Mouse (Mus musculus): ENCODE results near the gene Ube4b.

The Ube4b gene

DNA sequence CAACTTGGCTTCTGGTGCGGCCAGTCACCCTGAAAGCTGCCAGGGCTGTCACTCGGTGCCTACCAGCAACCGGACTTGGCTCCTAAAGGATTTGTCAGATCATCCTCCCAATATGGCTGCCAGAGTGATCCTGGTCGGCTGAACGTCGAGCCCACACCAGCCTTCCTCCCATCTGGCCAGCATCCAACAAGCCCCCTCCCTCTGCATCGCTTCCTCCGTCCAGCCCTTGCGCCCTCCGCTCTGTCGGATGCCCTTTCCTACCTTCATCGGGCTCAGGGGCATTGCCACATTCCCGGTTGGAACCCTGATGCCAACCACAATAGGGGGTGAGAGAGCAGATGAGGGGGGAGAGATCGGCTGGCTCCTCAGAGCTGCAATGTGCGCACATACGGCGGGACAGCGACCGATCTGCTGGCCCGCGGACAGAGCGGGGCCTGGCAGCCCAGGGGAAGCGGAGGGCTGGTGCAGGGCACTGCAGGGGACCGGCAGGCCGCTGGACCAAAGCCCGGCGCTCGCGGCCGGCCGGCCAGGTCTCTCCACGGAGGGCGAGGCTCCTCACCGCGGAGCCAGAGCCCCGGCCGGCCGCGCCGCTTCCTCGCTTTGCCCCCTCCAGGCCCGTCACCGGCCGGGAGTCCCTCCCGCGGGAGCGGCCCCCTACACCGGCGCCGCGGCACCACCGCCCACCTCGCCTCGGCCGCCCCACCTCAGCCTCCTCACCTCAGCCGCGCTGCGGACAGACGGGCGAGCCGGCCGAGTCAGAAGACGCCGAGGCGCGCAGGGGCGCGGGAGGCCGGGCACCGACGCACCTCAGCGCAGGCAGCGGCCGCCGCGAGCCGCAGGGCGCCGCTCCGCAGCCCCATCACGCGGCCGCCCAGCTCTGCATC is 119.6 kb downstream of the Ube4b start:
- under 1% methylated on average over 78 of the region's 83 CpGs for WGBS

DNA sequence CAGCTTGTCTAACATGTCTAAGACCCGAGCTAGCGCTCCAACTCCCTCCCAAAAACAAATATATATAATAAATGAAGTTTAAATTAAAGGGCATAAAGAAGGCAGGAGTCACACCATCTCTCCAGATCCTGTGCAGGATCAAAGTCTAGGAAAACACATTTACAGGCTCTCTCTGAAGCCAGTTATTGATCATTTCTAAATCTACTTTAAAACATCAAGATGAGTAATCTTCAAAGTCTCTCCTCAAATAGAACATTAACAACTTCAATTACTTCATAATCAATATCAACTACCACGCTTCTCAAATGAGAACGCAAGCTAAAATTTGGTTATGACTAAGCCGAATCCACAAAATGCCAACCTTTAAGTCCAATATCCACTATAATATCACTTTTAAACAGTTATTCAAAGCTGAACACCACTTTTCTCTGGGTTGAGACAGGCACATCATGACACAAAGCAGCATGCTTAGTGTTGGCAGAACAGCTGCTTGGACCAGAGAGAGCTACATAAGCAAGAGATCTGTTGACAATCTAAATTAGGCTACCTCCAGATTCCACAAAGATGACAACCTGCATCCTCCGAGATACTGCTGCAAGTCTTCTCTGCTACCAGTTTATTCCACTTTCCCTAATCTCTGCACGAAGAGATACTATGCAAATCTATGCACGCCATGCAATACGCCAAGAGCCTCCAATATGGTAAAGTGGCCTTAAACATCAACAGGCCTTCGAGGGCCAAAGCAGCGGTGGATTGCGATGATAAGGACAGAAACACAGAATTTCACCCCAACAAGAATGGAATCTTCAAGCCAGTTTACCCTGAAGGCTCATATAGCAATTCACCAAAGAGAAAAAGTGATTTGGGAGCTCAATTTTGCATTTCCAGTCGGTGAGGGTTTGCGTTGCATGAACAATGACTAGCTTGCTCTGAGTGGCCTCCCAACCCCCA is 120.5 kb downstream of the Ube4b start:
- WGBS = 11% methylated on average over 14 of the region's 14 CpGs

DNA sequence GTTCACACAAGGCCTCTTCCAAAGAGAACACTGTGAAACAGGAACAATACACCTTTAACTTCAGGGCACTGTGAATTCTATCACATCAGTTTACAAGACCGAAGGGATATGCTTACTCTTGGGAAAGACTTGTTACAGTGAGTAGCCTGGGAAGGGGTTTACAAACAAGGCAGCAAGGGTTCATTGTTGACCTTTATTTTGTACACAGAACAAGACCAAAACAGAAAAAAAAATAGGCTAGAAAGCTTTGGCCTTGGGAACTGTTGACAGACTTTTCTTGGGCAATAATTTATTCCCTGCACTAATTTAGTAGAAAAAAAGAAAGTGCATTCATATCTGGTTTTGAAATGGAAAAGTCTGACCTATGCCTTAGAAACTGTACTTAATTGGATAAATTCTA is 122.1 kb downstream of the Ube4b start:
- 17% methylated on average over 1 of the region's 1 CpGs for WGBS

DNA sequence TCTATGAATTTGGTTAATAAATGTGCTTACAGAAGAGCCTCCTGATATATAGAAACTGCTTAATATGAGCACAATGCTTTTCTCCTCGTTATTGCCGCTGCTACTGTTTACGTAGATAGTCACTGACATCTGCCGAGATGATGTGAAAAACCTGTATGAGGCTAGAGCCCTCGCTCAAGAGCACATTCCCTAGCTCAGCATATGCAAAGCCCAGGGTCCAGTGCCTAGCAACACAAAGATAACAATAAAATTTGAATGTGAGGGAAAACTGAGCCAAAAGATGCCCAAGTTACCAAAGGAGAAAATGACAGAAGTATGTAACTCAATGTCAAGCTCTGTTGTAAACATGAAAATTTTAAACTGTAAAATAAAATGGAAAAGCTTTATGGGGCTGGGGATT is 123.0 kb downstream of the Ube4b start:
- WGBS = 20% methylated on average over 5 of the region's 5 CpGs

DNA sequence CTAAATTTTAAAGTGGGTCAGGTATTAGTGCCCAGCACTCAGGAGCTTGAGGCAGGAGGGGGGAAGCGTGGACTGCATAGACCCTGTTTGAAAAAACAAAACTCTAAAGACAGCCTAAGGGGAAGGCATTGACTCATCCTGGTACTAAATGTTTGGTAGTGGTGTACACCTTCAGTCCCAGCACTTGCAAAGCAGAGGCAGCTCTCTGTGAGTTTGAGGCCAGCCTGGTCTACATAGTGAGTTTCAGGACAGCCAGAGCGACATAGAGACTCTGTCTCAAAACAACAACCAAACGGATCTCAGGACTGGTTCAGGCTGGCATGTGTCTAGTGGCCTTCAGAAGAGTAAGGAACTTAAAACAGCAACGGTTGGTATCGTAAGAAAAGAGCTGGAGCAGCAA is 123.8 kb downstream of the Ube4b start:
- WGBS = 35% methylated on average over 5 of the region's 5 CpGs

DNA sequence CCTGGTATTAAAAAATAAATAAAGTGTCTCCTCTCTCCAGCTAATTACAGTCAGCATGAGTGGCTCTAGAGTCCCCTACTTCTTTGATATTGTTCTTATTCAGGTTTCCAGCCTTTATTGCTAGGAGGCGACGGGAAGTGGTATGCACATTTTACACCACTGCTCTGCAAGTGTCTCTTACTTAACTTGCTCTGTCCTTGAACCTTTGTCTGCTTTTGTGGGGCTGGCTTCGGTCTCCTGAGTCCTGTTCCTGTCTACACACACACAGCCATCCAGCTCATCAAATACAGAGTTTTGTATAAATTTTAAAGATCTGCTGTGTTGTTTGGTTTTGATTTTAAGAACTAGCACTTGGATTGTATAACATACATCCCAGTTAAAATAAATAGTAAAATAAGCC is 124.4 kb downstream of the Ube4b start:
- WGBS = 15% methylated on average over 3 of the region's 3 CpGs

DNA sequence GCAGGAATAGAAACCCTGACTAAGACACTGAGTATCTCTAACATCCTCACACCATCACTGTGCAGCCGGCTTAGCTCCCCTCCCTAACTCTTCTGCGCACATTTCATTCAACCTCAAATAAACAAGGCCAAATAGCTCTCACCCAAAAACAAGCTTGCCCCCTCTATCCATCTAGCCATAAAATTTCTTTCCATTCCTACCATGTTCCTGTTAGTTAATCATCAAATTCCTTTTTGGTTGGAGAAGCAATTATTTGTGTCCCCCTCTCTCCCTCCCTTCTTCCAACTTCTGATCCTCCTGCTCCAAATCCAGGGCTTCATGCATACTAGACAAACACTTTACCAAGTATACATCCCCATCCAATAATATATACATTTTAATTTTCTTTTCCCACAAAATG is 130.0 kb downstream of the Ube4b start:
- 49% methylated on average over 2 of the region's 2 CpGs for WGBS

DNA sequence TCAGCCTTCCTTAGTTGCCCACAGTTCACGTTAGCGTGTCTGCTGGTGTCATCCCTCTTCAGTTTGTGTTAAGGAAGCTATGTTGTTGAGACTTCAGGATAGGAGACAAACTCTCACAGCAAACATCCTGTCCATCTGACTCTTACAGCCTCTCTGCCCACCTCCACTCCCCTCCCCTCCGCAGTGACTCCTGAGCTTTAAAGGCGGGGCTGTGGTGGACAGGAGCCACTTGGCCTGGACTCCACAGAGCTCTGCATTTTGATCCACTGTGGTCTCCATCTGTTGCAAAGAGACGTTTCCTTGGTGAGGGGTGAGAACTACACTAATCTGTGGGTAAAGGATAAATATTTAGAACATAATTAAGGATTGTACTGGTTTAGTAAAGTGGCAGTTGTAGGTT is 133.6 kb downstream of the Ube4b start:
- 43% methylated on average over 5 of the region's 5 CpGs for WGBS

DNA sequence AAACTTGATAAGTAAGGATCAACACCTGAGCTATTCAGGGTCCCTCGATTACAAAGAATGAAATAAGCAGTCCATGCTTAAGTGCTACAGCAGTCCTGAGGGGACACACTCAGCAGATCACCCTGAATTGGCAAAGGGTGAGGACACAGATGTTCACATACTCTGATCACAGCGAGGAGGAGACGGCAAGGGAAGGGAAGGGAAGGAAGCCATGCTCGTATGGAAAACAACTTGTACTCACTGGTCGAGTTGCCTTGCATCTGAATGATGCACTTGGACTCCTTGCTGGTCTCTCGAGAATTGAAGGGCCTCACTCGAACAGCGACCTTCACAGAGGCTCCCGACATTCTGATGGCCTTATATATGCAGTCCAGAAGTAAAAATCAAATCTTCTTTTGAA is 135.5 kb downstream of the Ube4b start:
- WGBS = 53% methylated on average over 9 of the region's 9 CpGs

DNA sequence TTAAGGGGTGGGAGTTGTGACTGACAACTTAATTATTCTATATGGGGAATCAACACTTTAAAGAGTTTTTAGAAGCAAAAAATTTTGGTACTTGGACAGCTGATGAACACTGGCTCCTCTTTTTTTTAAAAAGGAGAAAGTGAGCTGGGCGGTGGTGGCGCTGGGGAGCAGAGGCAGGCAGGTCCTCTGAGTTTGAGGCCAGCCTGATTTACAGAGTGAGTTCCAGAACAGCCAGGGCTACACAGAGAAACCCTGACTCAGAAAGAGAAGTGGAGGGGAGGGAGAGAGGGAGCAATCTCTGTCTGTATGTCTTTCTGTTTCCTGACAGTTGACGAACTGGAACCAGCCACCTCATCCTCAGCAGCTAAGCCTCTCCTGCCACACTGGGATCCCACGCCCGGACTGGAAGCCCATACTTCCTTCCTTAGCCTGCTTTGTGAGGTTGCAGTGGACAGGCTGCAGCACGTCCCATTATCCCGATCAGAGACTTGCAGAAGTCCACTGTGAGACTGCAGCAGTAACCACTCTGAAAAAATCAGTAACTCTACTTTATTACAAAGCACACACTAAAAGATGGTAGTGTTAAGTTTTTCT is 136.3 kb downstream of the Ube4b start:
- 72% methylated on average over 7 of the region's 7 CpGs for WGBS

DNA sequence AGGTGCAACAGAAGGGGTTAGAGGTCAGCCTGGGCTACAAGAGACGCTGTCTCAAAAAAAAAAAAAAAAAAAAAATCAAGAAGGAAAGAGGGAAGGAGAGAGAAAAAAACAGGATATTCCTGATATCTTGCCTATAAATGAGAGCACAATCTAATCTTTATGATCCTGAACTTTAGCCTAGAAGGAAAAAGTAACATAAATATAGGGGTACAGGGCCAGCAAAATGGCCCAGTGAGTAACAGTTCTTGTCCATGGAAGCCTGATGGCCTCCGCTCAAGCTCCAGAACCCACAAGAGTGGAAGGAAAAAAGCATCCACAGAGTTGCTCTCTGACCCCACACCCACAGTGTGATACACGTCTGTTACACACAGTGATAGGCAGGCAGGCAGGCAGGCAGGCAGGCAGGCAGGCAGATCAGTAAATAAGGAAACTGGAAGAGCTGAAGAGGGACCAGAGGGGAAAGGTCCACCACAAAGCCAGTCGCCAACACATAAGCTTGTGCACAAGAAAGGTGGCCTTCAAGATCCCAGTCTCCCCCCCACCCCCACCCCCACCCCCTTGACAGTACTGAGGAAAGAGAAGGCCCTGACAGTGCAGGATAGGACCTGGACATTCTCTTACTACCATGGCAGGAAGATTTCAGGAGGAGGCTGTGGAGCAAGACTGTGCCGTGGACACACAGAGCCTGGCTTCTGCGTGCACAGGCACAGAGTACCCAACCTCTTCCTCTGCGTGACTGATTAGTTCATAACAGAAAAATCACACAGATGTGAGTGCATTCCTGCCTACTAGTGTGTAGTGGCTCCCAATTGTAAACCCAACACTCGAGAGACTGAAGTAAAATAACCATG is 140.0 kb downstream of the Ube4b start:
- WGBS = 55% methylated on average over 8 of the region's 8 CpGs

DNA sequence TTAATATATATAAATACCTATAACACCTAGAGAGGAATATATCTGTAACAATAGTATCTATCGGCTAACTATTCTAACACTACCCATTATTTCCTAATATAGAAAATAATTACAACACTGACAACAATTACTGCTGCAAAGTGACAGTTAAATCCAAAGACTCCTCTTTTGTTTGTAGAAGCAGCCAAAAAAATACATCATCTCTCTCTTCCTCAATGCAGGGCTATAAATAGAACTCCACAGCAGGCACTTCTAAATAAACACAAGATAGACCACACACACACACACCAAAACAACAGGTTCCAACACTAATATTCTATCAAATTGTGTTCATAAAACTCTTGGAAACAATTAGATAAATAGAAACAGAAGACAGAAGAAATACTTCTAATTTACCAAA is 140.9 kb downstream of the Ube4b start:
- 48% methylated on average over 1 of the region's 1 CpGs for WGBS

DNA sequence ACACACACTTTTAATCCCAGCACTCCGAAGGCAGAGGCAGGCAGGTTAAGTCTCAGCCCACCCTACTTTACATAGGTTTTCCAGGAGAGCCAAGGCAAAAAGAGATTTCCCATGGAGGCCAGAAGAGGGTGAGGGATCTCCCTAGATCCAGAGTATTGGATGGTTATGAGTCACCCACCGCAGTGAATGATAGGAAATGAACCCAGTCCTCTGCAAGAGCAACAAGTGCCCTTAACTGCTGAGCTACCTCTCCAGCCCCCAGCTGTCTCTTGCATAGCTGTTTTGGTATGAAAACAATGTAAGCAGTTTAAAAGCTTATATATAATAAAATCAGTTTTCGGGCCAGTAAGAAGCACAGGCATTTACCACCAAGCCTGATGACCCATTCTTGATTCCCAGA is 143.5 kb downstream of the Ube4b start:
- WGBS = 64% methylated on average over 3 of the region's 3 CpGs

DNA sequence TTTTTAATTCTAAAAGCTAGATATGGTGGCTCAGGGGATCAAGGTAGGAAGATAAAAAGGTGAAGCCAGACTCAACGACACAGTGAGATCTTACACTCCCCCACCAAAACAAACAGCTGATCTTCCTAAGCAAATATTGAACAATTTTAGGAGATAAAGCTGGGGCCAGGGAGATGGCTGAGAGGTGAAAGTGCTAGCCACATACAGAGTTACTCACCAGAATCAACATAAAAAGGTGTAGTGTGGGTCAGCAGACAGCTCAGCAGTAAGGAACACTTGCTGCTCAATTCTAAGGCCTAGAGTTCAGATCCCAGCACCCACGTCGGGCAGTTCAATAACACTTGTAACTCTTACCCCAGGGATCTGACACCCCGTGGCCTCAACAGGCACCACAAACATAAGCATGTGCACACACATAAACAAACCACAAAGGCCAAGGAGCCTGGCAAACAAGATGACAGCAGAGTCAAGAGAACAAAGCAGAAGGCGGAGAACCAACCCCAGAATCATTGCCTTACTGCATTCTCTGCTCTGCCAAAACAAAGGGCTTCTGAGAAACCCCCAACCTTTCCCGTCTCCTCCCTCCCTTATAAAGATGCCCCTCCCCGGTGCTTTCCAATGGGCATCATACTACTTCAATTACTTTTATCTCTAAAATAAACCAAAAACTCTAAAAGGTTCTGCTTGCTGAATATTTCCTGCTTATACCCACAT is 144.4 kb downstream of the Ube4b start:
- 50% methylated on average over 7 of the region's 7 CpGs for WGBS
